Comparison of ENCODE assay signal across 9 mouse cellular contexts in genomic region chr17:56148280-56148679, GRCm38 (mm10). TPM values are rescaled to one million over a fixed set of nuclear protein-coding genes. Genes with fewer than 3 reads are reported as not detected.
DNase-seq lines count a peak whose midpoint lies in the region; ATAC-seq and TF ChIP-seq lines count a peak whose summit lies in the region.
"Had no signal": no experiment of that assay in that cellular context is flagged by ENCODE, and none has a peak within 500 bp of the region (broad histone marks: within the 10 kb centered on the region; RNA-seq: fewer than 3 reads in every experiment).

No protein-coding gene starts in this region.

- H3K9ac ChIP-seq in forebrain, embryonic 11.5 days (ENCODE audit: low read length), result no peak overlapping the region; the same call in 1 of the 2 replicates
- H3K9ac ChIP-seq in stomach, embryonic 14.5 days (replicated peaks; ENCODE audit: low read depth, low read length), result no peak overlapping the region
- H3K9ac ChIP-seq in stomach, postnatal 0 days (ENCODE audit: low read length), result no peak overlapping the region
- H3K9ac ChIP-seq in intestine, embryonic 16.5 days (ENCODE audit: low read depth, low read length), result 0 out of 2 replicates have a peak overlapping the region, but pooled peaks have one; percentile 27
- H3K9ac ChIP-seq in neural tube, embryonic 15.5 days (replicated peaks), result peak overlapping the region; percentile 55

- peaks cover 88% of the 10 kb centered on the region for H3K27me3 ChIP-seq in forebrain, embryonic 10.5 days (ENCODE audit: poor library complexity, severe bottlenecking)
- H3K27me3 ChIP-seq in forebrain, embryonic 11.5 days (ENCODE audit: control insufficient read depth, insufficient read depth, low read length), result peaks cover 22% of the 10 kb centered on the region
- H3K27me3 ChIP-seq in stomach, embryonic 14.5 days (ENCODE audit: control insufficient read depth, insufficient read depth, low read length), result peaks cover 19% of the 10 kb centered on the region
- H3K27me3 ChIP-seq in stomach, postnatal 0 days (ENCODE audit: control insufficient read depth, insufficient read depth, low read length), result no peaks in the 10 kb centered on the region; the same call in 1 of the 2 replicates
- peaks cover 48% of the 10 kb centered on the region for H3K27me3 ChIP-seq in intestine, embryonic 16.5 days (replicated peaks; ENCODE audit: control insufficient read depth, insufficient read depth, low read length)
- H3K27me3 ChIP-seq in neural tube, embryonic 15.5 days (replicated peaks), result peaks cover 53% of the 10 kb centered on the region

- no peak for ATAC-seq in forebrain, embryonic 11.5 days (replicated peaks; ENCODE audit: low FRiP score)
- ATAC-seq in stomach, embryonic 14.5 days (ENCODE audit: insufficient number of reproducible peaks, insufficient read depth, low FRiP score, low read depth), result no peak
- ATAC-seq in stomach, postnatal 0 days (ENCODE audit: low FRiP score, low TSS enrichment), result no peak
- no peak for ATAC-seq in intestine, embryonic 16.5 days
- 0 out of 2 replicates have a peak, but pooled peaks have one; percentile 25 for ATAC-seq in neural tube, embryonic 15.5 days (ENCODE audit: low FRiP score)

- no peak overlapping the region for H3K27ac ChIP-seq in forebrain, embryonic 10.5 days
- H3K27ac ChIP-seq in forebrain, embryonic 11.5 days (ENCODE audit: low read depth, low read length), result no peak overlapping the region
- H3K27ac ChIP-seq in stomach, embryonic 14.5 days (ENCODE audit: low read length), result no peak overlapping the region
- no peak overlapping the region for H3K27ac ChIP-seq in stomach, postnatal 0 days (replicated peaks)
- no peak overlapping the region for H3K27ac ChIP-seq in intestine, embryonic 16.5 days (ENCODE audit: low read length)
- H3K27ac ChIP-seq in neural tube, embryonic 15.5 days (replicated peaks), result no peak overlapping the region

- TF ChIP-seq CTCF in stomach, postnatal 0 days (IDR thresholded peaks at IDR 0.05; ENCODE audit: low read depth), result no peak

- no peaks in the 10 kb centered on the region for H3K9me3 ChIP-seq in forebrain, embryonic 10.5 days
- no peaks in the 10 kb centered on the region for H3K9me3 ChIP-seq in forebrain, embryonic 11.5 days (ENCODE audit: control insufficient read depth, low read length)
- H3K9me3 ChIP-seq in stomach, embryonic 14.5 days (ENCODE audit: control insufficient read depth, low read depth, low read length), result no peaks in the 10 kb centered on the region
- H3K9me3 ChIP-seq in stomach, postnatal 0 days (ENCODE audit: control insufficient read depth, low read length), result no peaks in the 10 kb centered on the region
- H3K9me3 ChIP-seq in intestine, embryonic 16.5 days (ENCODE audit: control insufficient read depth, low read length), result no peaks in the 10 kb centered on the region
- no peaks in the 10 kb centered on the region for H3K9me3 ChIP-seq in neural tube, embryonic 15.5 days (replicated peaks)

- peaks cover 20% of the 10 kb centered on the region for H3K4me1 ChIP-seq in forebrain, embryonic 10.5 days
- H3K4me1 ChIP-seq in forebrain, embryonic 11.5 days (replicated peaks; ENCODE audit: control insufficient read depth, insufficient read depth, low read length), result peaks cover 5% of the 10 kb centered on the region
- H3K4me1 ChIP-seq in stomach, embryonic 14.5 days (ENCODE audit: control insufficient read depth, insufficient read depth, low read length), result no peaks in the 10 kb centered on the region
- H3K4me1 ChIP-seq in stomach, postnatal 0 days (replicated peaks; ENCODE audit: control insufficient read depth, insufficient read depth), result no peaks in the 10 kb centered on the region
- H3K4me1 ChIP-seq in intestine, embryonic 16.5 days (ENCODE audit: control insufficient read depth, insufficient read depth, low read length), result peaks cover 7% of the 10 kb centered on the region
- peaks cover 15% of the 10 kb centered on the region for H3K4me1 ChIP-seq in neural tube, embryonic 15.5 days

- 20% methylated on average over 9 of the region's 9 CpGs for WGBS in forebrain, embryonic 10.5 days
- 21% methylated on average over 9 of the region's 9 CpGs for WGBS in forebrain, embryonic 11.5 days
- 21% methylated on average over 9 of the region's 9 CpGs for WGBS in stomach, embryonic 14.5 days
- WGBS in stomach, postnatal 0 days, result 22% methylated on average over 9 of the region's 9 CpGs
- 17% methylated on average over 9 of the region's 9 CpGs for WGBS in intestine, embryonic 16.5 days
- 20% methylated on average over 9 of the region's 9 CpGs for WGBS in neural tube, embryonic 15.5 days

- no peak overlapping the region; the same call in 1 of the 2 replicates for H3K4me2 ChIP-seq in forebrain, embryonic 11.5 days (ENCODE audit: low read depth, low read length, severe bottlenecking)
- H3K4me2 ChIP-seq in stomach, embryonic 14.5 days (replicated peaks; ENCODE audit: low read depth, low read length), result peak overlapping the region; percentile 31
- no peak overlapping the region for H3K4me2 ChIP-seq in stomach, postnatal 0 days (replicated peaks; ENCODE audit: low read depth)
- H3K4me2 ChIP-seq in intestine, embryonic 16.5 days (ENCODE audit: low read depth, low read length), result peak overlapping the region; percentile 45
- peak overlapping the region; percentile 82 for H3K4me2 ChIP-seq in neural tube, embryonic 15.5 days

- peak overlapping the region; percentile 40 for H3K4me3 ChIP-seq in forebrain, embryonic 10.5 days
- no peak overlapping the region for H3K4me3 ChIP-seq in forebrain, embryonic 11.5 days (ENCODE audit: low read depth, low read length)
- peak overlapping the region; percentile 20; the same call in 1 of the 2 replicates for H3K4me3 ChIP-seq in stomach, embryonic 14.5 days (ENCODE audit: low read depth, low read length)
- H3K4me3 ChIP-seq in stomach, postnatal 0 days (ENCODE audit: low read depth, low read length), result no peak overlapping the region
- H3K4me3 ChIP-seq in intestine, embryonic 16.5 days (ENCODE audit: low read length), result no peak overlapping the region
- H3K4me3 ChIP-seq in neural tube, embryonic 15.5 days (replicated peaks), result peak overlapping the region; percentile 40

- DNase-seq in forebrain, embryonic 10.5 days (ENCODE audit: extremely low spot score, low spot score), result no peak
- no peak for DNase-seq in forebrain, embryonic 11.5 days (ENCODE audit: low spot score)
- no peak for DNase-seq in stomach, postnatal 0 days (ENCODE audit: low spot score)
- DNase-seq in layer of hippocampus, adult 9-11 months, result no peak
- no peak for DNase-seq in ovary, postnatal 36 days (ENCODE audit: low spot score)
- DNase-seq: heart, adult 11 months had no signal

- H3K36me3 ChIP-seq in forebrain, embryonic 10.5 days (replicated peaks), result no peaks in the 10 kb centered on the region
- H3K36me3 ChIP-seq in forebrain, embryonic 11.5 days (ENCODE audit: control insufficient read depth, insufficient read depth, low read length), result no peaks in the 10 kb centered on the region
- no peaks in the 10 kb centered on the region for H3K36me3 ChIP-seq in stomach, embryonic 14.5 days (ENCODE audit: control insufficient read depth, insufficient read depth, low read length)
- no peaks in the 10 kb centered on the region for H3K36me3 ChIP-seq in stomach, postnatal 0 days (ENCODE audit: control insufficient read depth, insufficient read depth, low read length)
- H3K36me3 ChIP-seq in intestine, embryonic 16.5 days (ENCODE audit: control insufficient read depth, insufficient read depth, low read length), result no peaks in the 10 kb centered on the region
- no peaks in the 10 kb centered on the region for H3K36me3 ChIP-seq in neural tube, embryonic 15.5 days

- no peak for TF ChIP-seq EP300 in stomach, postnatal 0 days (optimal IDR thresholded peaks at IDR 0.05)

RNA-seq across cellular contexts. Expression of gene Sema6b, which starts 8.1 kb away (rescaled TPM):
- 0.44 and 0.67 TPM in 2 replicates for polyA plus RNA-seq in forebrain, embryonic 10.5 days (2016; fragmentation: Nextera tagmentation; extraction: Ambion mirVana)
- polyA plus RNA-seq in forebrain, embryonic 11.5 days (2014; fragmentation: Nextera tagmentation; extraction: Ambion mirVana), result 1.4 and 2.5 TPM in 2 replicates
- polyA plus RNA-seq in stomach, embryonic 14.5 days (2014; fragmentation: Nextera tagmentation; extraction: Ambion mirVana), result 1.1 and 1.3 TPM in 2 replicates
- polyA plus RNA-seq in stomach, postnatal 0 days (2015; fragmentation: Nextera tagmentation; extraction: Ambion mirVana), result 0.31 and 0.39 TPM in 2 replicates
- 0.81 and 0.99 TPM in 2 replicates for polyA plus RNA-seq in intestine, embryonic 16.5 days (2015; fragmentation: Nextera tagmentation; extraction: Ambion mirVana)
- 12.3 and 16.2 TPM in 2 replicates for polyA plus RNA-seq in neural tube, embryonic 15.5 days (2015; fragmentation: Nextera tagmentation; extraction: Ambion mirVana)

RNA-seq across cellular contexts. Expression of gene Tnfaip8l1, which starts 14.0 kb away (rescaled TPM):
- polyA plus RNA-seq in forebrain, embryonic 10.5 days (2016; fragmentation: Nextera tagmentation; extraction: Ambion mirVana), result 7.4 and 8.1 TPM in 2 replicates
- polyA plus RNA-seq in forebrain, embryonic 11.5 days (2014; fragmentation: Nextera tagmentation; extraction: Ambion mirVana), result 7.7 and 8.4 TPM in 2 replicates
- polyA plus RNA-seq in stomach, embryonic 14.5 days (2014; fragmentation: Nextera tagmentation; extraction: Ambion mirVana), result 13.3 and 13.7 TPM in 2 replicates
- polyA plus RNA-seq in stomach, postnatal 0 days (2015; fragmentation: Nextera tagmentation; extraction: Ambion mirVana), result 4.4 and 5.2 TPM in 2 replicates
- polyA plus RNA-seq in intestine, embryonic 16.5 days (2015; fragmentation: Nextera tagmentation; extraction: Ambion mirVana), result 10.6 and 12.7 TPM in 2 replicates
- 10.5 and 10.6 TPM in 2 replicates for polyA plus RNA-seq in neural tube, embryonic 15.5 days (2015; fragmentation: Nextera tagmentation; extraction: Ambion mirVana)

RNA-seq across cellular contexts. Expression of gene Lrg1, which starts 26.5 kb away (rescaled TPM):
- polyA plus RNA-seq in forebrain, embryonic 10.5 days (2016; fragmentation: Nextera tagmentation; extraction: Ambion mirVana), result not detected in 2 replicates
- 0.17 and 0.51 TPM in 2 replicates for polyA plus RNA-seq in forebrain, embryonic 11.5 days (2014; fragmentation: Nextera tagmentation; extraction: Ambion mirVana)
- polyA plus RNA-seq in stomach, embryonic 14.5 days (2014; fragmentation: Nextera tagmentation; extraction: Ambion mirVana), result 0.18 TPM in 1 of 2 replicates, not detected in the other
- 1.2 and 1.9 TPM in 2 replicates for polyA plus RNA-seq in stomach, postnatal 0 days (2015; fragmentation: Nextera tagmentation; extraction: Ambion mirVana)
- 0.47 and 0.57 TPM in 2 replicates for polyA plus RNA-seq in intestine, embryonic 16.5 days (2015; fragmentation: Nextera tagmentation; extraction: Ambion mirVana)
- polyA plus RNA-seq in neural tube, embryonic 15.5 days (2015; fragmentation: Nextera tagmentation; extraction: Ambion mirVana), result 0.22 and 0.63 TPM in 2 replicates

RNA-seq across cellular contexts. Expression of gene Plin5, which starts 30.9 kb away (rescaled TPM):
- polyA plus RNA-seq in forebrain, embryonic 10.5 days (2016; fragmentation: Nextera tagmentation; extraction: Ambion mirVana), result 0.25 and 0.33 TPM in 2 replicates
- polyA plus RNA-seq in forebrain, embryonic 11.5 days (2014; fragmentation: Nextera tagmentation; extraction: Ambion mirVana), result 0.21 TPM in 1 of 2 replicates, not detected in the other
- 0.53 and 0.64 TPM in 2 replicates for polyA plus RNA-seq in stomach, embryonic 14.5 days (2014; fragmentation: Nextera tagmentation; extraction: Ambion mirVana)
- 0.48 and 0.65 TPM in 2 replicates for polyA plus RNA-seq in stomach, postnatal 0 days (2015; fragmentation: Nextera tagmentation; extraction: Ambion mirVana)
- 0.48 and 0.57 TPM in 2 replicates for polyA plus RNA-seq in intestine, embryonic 16.5 days (2015; fragmentation: Nextera tagmentation; extraction: Ambion mirVana)
- polyA plus RNA-seq in neural tube, embryonic 15.5 days (2015; fragmentation: Nextera tagmentation; extraction: Ambion mirVana), result 2.4 and 2.7 TPM in 2 replicates

RNA-seq across cellular contexts. Expression of gene Mydgf, which starts 35.4 kb away (rescaled TPM):
- 75.5 and 78.5 TPM in 2 replicates for polyA plus RNA-seq in forebrain, embryonic 10.5 days (2016; fragmentation: Nextera tagmentation; extraction: Ambion mirVana)
- 55.4 and 64.0 TPM in 2 replicates for polyA plus RNA-seq in forebrain, embryonic 11.5 days (2014; fragmentation: Nextera tagmentation; extraction: Ambion mirVana)
- polyA plus RNA-seq in stomach, embryonic 14.5 days (2014; fragmentation: Nextera tagmentation; extraction: Ambion mirVana), result 94.7 and 96.3 TPM in 2 replicates
- 77.0 and 83.0 TPM in 2 replicates for polyA plus RNA-seq in stomach, postnatal 0 days (2015; fragmentation: Nextera tagmentation; extraction: Ambion mirVana)
- 119 and 121 TPM in 2 replicates for polyA plus RNA-seq in intestine, embryonic 16.5 days (2015; fragmentation: Nextera tagmentation; extraction: Ambion mirVana)
- 80.3 and 82.3 TPM in 2 replicates for polyA plus RNA-seq in neural tube, embryonic 15.5 days (2015; fragmentation: Nextera tagmentation; extraction: Ambion mirVana)

Comparison
In these comparisons a context has a peak if more than half of its experiments do, and no peak if none do; other contexts are left out.
1. H3K4me3 ChIP-seq: peak in forebrain, embryonic 10.5 days (single experiment), stomach, embryonic 14.5 days (single experiment) and neural tube, embryonic 15.5 days (single experiment); none in forebrain, embryonic 11.5 days (single experiment), stomach, postnatal 0 days (single experiment) and intestine, embryonic 16.5 days (single experiment).
2. H3K4me2 ChIP-seq: peak in stomach, embryonic 14.5 days (single experiment), intestine, embryonic 16.5 days (single experiment) and neural tube, embryonic 15.5 days (single experiment); none in forebrain, embryonic 11.5 days (single experiment) and stomach, postnatal 0 days (single experiment).
3. H3K9ac ChIP-seq: peak in intestine, embryonic 16.5 days (single experiment) and neural tube, embryonic 15.5 days (single experiment); none in forebrain, embryonic 11.5 days (single experiment), stomach, embryonic 14.5 days (single experiment) and stomach, postnatal 0 days (single experiment).